Mouse (Mus musculus): ENCODE results near the gene Brap.
"Not testable (repeated sequence)": the region's sequence is repeated elsewhere in the genome, so short reads cannot be mapped to it uniquely, and the experiment has no call there.

Gene Brap

DNA sequence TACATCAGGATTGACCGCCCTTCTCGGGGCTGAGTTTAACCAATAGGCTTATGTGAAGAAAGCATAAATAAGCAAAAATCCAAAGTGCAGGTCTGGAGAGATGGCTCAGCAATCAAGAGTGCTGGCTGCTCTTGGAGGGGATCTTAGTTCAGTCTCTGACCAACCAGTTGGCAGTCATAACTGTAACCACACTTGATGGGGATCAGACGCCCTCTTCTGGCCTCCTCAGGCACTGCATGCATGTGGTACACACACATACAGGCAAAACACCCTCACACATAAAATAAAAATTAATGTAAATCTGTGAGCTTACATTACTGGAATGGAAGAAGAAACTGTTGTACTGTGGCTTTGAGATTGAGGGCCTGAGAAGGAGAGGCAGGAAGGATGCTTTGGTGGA lies 10.0 kb downstream of the Brap start:
- no peak for DNase-seq (ENCODE audit: low spot score)

DNA sequence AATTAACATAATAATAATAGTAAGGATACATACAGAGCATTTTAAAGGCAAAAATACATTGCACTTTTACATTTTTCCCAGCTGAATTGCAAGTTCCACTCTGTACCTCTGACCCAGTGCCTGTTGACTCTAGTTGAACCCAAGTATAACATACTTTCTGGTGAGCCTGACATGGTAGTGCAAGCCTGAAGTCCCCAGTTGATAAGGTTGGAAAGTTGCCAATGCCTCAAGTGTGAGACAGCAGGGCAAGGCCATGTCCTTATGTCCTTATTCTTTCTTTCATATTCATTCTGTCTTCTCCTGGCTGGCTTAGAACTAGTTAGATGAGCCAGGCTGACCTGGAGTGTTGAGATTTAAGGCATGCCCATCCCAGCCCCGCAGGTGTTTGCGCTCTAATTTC lies 21.9 kb downstream of the Brap start:
- DNase-seq (ENCODE audit: low spot score), result no peak

GRCm38 (mm10) chr5:121685495-121685894 lies 25.1 kb downstream of the Brap start:
- no peak for DNase-seq (ENCODE audit: low spot score)

DNA sequence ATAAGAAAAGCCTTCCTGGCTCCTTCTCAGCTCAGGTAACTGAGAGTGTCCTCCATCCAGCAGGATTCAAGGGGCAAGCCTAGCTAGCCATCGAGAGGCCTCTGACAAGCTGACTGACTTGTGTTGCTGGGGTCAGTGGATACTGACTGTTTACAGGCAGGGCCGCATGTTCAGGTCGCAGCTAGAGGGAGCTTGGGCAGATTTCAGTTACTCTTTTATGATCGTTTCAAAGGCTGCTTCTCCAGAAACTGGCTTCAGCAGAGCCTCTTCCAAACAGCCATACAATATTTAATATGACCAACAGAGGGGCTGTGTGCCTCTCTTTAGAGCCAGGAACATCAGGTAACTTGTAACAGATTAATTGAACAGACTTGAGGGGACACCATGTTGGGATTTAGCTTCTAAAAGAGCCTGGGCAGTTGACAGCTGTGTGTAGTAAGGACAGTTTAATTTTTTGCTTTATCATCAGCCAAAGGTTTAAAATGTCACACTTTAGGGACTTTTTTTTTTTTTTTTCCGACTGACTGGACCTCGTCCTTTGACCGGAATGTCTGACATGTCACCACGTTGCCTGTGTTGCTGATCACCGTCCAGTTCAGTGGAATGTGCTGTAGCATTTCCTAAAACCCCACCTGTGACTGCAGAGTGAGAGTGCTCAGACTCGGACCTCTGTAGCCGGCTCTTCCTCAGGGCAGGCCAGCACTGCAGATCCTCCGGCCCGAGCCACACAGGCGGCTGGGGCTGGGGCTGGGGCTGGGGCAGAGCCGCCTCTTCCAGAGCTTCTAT lies 25.9 kb downstream of the Brap start:
- no peak for DNase-seq (ENCODE audit: low spot score)

GRCm38 (mm10) chr5:121690482-121691211 lies 30.3 kb downstream of the Brap start:
- DNase-seq (ENCODE audit: low spot score), result peak; percentile 31

DNA sequence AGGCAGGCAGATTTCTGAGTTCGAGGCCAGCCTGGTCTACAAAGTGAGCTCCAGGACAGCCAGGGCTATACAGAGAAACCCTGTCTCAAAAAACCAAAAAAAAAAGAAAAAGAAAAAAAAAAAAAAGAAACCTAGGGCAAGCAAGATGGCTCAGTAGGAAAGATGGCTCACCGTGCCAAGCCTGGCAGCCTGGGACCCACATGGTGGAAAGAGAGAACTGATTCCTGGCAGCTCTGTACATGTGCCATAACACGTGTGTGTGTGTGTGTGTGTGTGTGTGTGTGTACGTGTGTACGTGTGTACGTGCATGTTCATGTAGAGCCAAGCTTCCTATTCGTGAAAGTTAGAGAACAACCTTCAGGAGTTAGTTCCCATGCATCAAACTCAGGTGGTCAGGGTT lies 31.1 kb downstream of the Brap start:
- not testable (repeated sequence) for DNase-seq (ENCODE audit: low spot score)

DNA sequence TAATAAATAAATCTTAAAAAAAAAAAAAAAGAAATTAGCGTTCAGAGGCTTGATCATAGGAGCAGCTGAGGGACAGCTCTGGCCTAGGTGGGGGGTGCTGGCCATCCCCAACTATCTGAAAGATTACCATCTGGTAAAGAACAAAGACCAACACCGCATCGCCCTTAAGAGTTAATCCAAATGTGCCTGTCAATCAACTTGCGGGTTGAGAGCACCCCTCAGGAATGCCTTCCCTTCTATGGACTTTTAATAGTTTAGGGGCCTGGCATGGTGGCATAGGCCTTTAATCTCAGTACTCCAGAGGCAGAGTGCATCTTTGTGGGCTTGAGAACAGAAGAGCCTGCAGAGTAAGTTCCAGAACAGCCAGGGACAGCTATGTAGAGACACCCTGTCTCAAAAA lies 32.5 kb downstream of the Brap start:
- no peak for DNase-seq (ENCODE audit: low spot score)

DNA sequence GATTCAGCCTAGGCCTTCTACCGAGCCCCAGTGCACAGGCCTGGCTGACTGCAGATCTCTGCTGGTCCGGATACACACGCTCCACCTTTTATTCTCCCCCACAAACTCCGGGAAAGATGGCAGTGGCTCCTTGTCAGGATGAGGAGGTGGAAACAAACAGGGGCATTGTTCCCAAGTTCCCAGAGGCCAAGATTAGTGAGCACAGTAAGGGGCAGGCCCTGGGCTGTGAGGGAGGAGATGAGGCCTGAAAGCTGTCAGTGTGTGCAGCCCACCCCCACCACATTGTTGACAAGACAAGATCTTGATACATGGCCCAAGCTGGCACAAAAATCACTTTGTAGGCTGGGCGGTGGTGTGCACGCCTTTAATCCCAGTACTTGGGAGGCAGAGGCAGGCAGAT lies 36.4 kb downstream of the Brap start:
- DNase-seq (ENCODE audit: low spot score), result peak; percentile 73

GRCm38 (mm10) chr5:121699891-121700290 lies 39.5 kb downstream of the Brap start:
- DNase-seq (ENCODE audit: low spot score), result no peak

DNA sequence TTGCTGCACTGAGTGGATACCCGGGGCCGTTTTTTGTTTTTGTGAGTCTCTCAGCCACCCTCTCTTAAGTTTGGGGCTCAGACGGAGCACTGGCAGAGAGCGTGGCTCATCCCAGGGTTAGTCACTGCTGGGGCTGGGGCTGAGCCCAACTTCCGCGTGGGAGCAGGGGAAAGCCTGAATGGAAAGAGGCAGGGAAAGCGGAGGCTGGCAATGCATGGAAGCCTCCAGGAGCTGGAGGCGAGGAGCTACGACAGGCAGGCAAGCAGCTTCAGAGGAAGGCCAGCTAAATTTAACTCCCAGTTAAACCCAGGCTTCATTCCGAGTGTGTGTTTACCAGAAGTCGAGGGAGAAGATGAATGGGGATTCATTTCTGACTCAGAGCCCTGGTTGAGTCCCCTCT lies 40.1 kb downstream of the Brap start:
- no peak for DNase-seq (ENCODE audit: low spot score)

DNA sequence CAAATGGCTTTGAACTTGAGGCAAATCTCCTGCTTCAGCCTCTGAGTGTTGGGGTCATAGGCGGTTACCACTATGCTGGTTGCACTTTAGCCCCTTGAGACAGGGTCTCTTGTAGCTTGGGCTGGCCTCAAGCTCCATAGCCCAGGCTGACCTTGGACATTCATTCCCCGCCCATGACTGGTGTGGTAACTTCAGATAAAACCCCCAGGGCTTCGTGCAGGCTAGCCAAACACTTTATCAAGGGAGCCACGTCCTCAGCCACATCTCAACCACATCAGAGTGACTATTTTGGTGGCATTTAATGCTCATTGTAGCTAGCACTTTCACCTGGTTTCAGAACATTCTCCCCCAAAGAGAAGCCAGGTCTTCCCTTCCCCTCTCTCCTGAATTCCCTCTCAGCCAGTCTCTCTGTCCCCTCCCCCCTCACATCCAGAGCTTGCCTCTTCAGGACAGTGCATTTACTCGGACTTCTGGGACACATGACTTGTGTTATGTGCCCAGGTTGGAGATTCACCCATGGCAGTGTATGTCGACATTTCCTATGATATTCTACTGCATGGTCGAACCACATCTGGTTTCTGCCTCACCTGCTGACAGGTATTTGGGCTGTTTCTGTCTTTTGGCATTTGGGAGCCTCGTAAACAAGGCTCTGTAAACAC lies 40.9 kb downstream of the Brap start:
- no peak for DNase-seq (ENCODE audit: low spot score)

DNA sequence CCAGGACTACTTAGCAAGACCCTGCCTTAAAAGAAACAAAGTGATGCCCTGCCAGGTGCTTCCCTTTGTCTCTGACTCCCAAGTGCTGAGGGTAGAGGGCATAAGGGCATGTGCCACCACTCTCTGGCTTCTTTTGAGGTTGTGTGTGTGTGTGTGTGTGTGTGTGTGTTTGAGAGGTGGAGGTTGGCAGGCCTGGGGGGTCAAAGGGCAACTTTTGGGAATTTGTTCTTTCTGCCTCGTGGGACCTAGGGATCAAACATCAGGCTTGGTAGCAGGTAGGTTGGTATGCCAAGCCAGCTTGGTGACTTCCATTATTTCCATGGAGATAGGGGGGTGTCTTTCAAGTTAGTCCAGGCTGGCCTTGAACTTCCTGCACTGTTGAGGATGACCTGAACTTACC lies 43.0 kb downstream of the Brap start:
- DNase-seq (ENCODE audit: low spot score), result no peak

DNA sequence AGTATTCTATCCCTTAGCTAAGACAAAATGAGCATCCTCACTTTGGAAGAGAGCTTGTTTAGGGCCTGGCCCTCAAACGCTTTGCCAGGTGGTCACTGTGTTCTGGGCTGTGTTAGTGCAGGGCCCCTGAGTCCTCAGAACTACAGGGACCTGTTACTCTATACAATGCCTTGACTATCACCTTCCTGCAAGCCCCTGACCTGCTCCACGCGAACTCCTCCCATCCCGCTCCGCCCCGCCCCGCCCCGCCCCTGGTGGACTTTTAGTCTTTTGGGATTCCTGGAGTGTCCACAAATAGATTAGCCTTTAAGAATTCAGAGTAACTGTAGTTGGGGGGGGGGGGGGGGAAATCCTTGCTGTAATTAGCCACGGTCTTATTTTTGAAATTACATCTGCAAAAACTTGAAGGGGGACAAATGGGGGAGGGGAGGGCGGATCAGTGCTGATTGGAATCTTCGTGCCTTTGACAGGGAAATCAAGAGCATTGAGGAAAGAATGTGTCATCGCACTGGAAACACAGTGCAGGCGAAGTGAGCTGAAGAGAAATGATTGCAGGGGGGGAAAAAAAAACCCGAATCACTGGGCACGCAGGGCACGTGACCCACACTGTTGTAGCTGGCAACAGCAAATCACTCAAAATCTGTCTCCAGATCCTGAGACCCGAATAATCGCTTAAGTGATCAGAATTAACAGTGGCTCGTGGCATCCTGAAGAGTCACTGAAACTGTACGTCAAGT lies 44.3 kb downstream of the Brap start:
- DNase-seq (ENCODE audit: low spot score), result no peak

DNA sequence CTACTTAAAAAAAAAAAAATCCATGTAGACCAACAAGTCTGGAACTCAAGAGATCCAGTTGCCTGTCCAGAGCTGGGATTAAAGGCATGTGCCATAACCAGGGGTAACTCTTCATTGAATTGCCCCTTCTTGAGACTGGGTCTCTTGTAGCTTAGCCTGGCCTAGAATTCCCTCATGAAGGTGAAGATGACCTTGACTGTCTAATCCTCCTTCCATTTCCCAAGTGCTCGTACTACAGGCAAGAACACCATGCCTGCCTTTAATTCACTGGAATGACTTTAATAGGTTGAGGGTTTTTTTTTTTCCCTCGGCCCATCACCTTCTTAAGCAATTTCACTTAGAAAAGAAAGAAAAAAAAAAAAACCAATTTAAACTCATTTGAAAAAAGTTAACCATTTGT lies 50.0 kb downstream of the Brap start:
- DNase-seq (ENCODE audit: low spot score), result no peak

DNA sequence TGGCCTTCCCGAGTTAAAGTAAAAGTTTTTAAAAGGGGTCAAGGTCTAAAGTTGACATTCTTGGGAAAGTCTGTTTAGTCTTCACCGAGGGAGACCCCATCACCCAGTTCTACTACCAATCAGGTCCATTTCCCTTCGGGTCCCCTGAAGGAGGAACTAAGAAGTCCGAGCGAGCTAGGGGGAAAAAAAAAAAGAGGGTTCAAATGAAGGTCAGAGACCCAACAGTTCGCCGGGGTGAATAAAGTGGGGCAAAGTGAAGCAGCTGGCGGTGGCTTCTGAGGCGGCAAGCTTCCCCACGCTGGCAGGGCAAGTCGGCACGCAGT lies 50.4 kb downstream of the Brap start:
- DNase-seq (ENCODE audit: low spot score), result no peak

DNA sequence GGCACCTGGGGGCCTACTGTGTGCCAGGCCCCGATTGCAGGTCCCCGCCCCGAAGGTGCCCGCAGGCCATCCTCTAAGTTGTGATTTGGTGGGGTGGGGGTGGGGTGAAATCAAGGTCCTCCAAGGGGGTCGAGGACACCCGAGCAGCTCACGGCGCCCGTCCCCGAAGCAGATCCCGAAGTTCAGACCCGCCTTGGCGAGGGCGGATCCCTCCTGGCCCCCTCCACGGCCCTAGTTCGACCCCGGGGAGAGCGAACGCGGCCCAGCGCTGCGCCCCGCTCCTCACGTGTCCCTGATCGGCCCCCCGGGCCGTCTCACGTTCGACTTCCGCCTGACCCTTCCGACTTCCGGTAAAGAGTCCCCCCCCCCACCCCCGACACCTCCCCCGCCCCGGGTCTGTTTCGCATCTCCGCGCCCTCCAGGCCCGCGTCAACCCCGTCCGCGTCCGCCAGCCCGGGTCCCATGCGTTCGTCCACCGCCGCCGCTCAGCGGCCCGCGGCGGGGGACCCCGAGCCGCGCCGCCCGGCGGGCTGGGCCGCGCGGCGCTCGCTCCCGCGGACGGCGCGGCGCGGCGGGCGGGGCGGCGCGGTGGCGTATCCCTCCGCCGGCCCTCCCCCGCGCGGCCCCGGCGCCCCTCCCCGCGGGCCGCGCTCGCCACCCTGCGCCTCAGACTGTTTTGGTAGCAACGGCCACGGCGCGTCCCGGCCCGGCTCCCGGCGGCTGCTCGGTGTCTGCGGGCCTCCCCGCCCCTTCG lies 51.0 kb downstream of the Brap start, which contains the start of gene Atxn2:
Gene Atxn2 (plus strand): TSS at position 164 of the 754 bp plus-strand sequence.
- DNase-seq (ENCODE audit: low spot score), result peak; percentile 91

- DNase-seq (ENCODE audit: low spot score), result no peak
Measured at GRCm38 (mm10) chr5:121711928-121712231, 51.5 kb downstream of the Brap start.

- peak; percentile 63 for DNase-seq (ENCODE audit: low spot score)
Measured at GRCm38 (mm10) chr5:121712232-121712933, 52.0 kb downstream of the Brap start.

DNA sequence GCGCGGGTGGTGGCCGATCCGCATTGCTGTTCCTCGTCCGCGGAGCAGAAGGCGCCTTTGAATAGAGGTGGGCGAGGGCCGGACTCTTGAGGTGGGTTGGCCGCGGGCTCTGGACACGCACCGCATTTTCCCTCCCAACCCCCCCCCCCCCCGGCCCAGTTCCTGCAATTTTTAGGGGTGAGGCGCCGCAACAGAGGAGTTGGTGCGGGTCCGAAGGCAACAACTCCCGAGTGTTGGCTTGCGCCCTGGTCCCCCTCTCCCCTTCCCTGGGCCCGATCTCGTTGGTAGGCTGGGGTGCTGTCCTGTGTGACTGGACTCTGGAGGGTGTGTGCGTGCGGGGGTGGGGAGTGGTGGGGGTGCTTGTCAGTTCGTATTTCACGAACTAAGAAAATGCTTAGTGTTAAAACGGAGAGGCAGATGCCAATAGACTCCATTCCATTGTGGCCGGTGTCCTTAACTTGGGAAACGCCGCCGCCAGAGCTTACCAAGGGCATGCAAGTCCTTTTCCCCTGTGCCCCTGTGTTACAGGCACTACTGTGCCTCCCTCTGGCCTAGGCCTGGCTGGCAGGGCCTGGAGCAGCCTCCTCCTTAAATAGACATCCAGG lies 52.7 kb downstream of the Brap start:
- DNase-seq (ENCODE audit: low spot score), result peak; percentile 60

GRCm38 (mm10) chr5:121714331-121714730 lies 54.0 kb downstream of the Brap start:
- DNase-seq (ENCODE audit: low spot score), result no peak

- DNase-seq (ENCODE audit: low spot score), result no peak
Measured at GRCm38 (mm10) chr5:121714928-121715327, 54.6 kb downstream of the Brap start.
